Mouse (Mus musculus): ENCODE results near the gene Asb12. TPM values are rescaled to one million over a fixed set of nuclear protein-coding genes. Genes with fewer than 3 reads are reported as not detected.

Gene Asb12
- polyA plus RNA-seq, 1 experiment from 2014 or later, result not detected

- WGBS, result 15% methylated on average over 19 of the region's 19 CpGs
- Histone ChIP-seq H3K4me3 (ENCODE audit: low read depth, low read length) (peak within 1 kb of the TSS; percentile 54), H3K9ac (ENCODE audit: low read length) (peak within 1 kb of the TSS; percentile 61), H3K4me2 (ENCODE audit: low read depth) (peak within 1 kb of the TSS; percentile 48), H3K27ac (ENCODE audit: low read depth, low read length) (peak within 1 kb of the TSS; percentile 46), H3K27me3 (ENCODE audit: control insufficient read depth, insufficient read depth, low read length) (no peaks in the 10 kb centered on the region), H3K4me1 (ENCODE audit: control insufficient read depth, insufficient read depth, low read length) (no peaks in the 10 kb centered on the region), H3K9me3 (ENCODE audit: control insufficient read depth, low read length) (no peaks in the 10 kb centered on the region), H3K36me3 (ENCODE audit: control insufficient read depth, insufficient read depth, low read length) (no peaks in the 10 kb centered on the region)
- DNase-seq (ENCODE audit: low spot score) (peak; percentile 85), ATAC-seq (ENCODE audit: insufficient read depth, low FRiP score, low TSS enrichment) (peak; percentile 97)
These were observed 113.0 kb downstream of the Asb12 start, which contains the start of gene Amer1 for GRCm38 (mm10) chrX:95444776-95445111. Amer1 (minus strand) TSS chrX:95444872.

- H3K9me3 ChIP-seq (ENCODE audit: control insufficient read depth, low read length), result no peaks in the 10 kb centered on the region
- H3K27ac ChIP-seq (ENCODE audit: low read depth, low read length), result peak overlapping the region; percentile 46
- H3K27me3 ChIP-seq (ENCODE audit: control insufficient read depth, insufficient read depth, low read length), result no peaks in the 10 kb centered on the region
- ATAC-seq (ENCODE audit: insufficient read depth, low FRiP score, low TSS enrichment) (peak; percentile 79), DNase-seq (ENCODE audit: low spot score) (peak; percentile 59)
- peak overlapping the region; percentile 54 for H3K4me3 ChIP-seq (ENCODE audit: low read depth, low read length)
- peak overlapping the region; percentile 48 for H3K4me2 ChIP-seq (ENCODE audit: low read depth)
- H3K4me1 ChIP-seq (ENCODE audit: control insufficient read depth, insufficient read depth, low read length), result no peaks in the 10 kb centered on the region
- WGBS, result 26% methylated on average over 42 of the region's 42 CpGs
- no peaks in the 10 kb centered on the region for H3K36me3 ChIP-seq (ENCODE audit: control insufficient read depth, insufficient read depth, low read length)
- peak overlapping the region; percentile 61 for H3K9ac ChIP-seq (ENCODE audit: low read length)
These were observed 113.7 kb downstream of the Asb12 start for GRCm38 (mm10) chrX:95443898-95444775.

- Histone ChIP-seq H3K4me1 (ENCODE audit: control insufficient read depth, insufficient read depth, low read length) (no peaks in the 10 kb centered on the region), H3K9me3 (ENCODE audit: control insufficient read depth, low read length) (no peaks in the 10 kb centered on the region), H3K36me3 (ENCODE audit: control insufficient read depth, insufficient read depth, low read length) (no peaks in the 10 kb centered on the region), H3K27me3 (ENCODE audit: control insufficient read depth, insufficient read depth, low read length) (no peaks in the 10 kb centered on the region), H3K9ac (ENCODE audit: low read length) (peak overlapping the region; percentile 61), H3K4me2 (ENCODE audit: low read depth) (peak overlapping the region; percentile 48), H3K4me3 (ENCODE audit: low read depth, low read length) (peak overlapping the region; percentile 54), H3K27ac (ENCODE audit: low read depth, low read length) (no peak overlapping the region)
- DNase-seq (ENCODE audit: low spot score) (peak; percentile 26), ATAC-seq (ENCODE audit: insufficient read depth, low FRiP score, low TSS enrichment) (0 out of 2 replicates have a peak, but pooled peaks have one; percentile 2)
- 30% methylated on average over 12 of the region's 12 CpGs for WGBS
These were observed 114.4 kb downstream of the Asb12 start for GRCm38 (mm10) chrX:95443390-95443789.

- 57% methylated on average over 1 of the region's 1 CpGs for WGBS
- H3K4me2 ChIP-seq (ENCODE audit: low read depth), result no peak overlapping the region
- no peak for ATAC-seq (ENCODE audit: insufficient read depth, low FRiP score, low TSS enrichment)
These were observed 115.5 kb downstream of the Asb12 start for GRCm38 (mm10) chrX:95442261-95442660.

GRCm38 (mm10) chrX:95441290-95441689 is 116.5 kb downstream of the Asb12 start:
- Histone ChIP-seq H3K27me3 (ENCODE audit: control insufficient read depth, insufficient read depth, low read length) (no peaks in the 10 kb centered on the region), H3K4me2 (ENCODE audit: low read depth) (no peak overlapping the region), H3K4me3 (ENCODE audit: low read depth, low read length) (no peak overlapping the region), H3K27ac (ENCODE audit: low read depth, low read length) (no peak overlapping the region), H3K36me3 (ENCODE audit: control insufficient read depth, insufficient read depth, low read length) (no peaks in the 10 kb centered on the region), H3K9me3 (ENCODE audit: control insufficient read depth, low read length) (no peaks in the 10 kb centered on the region), H3K9ac (ENCODE audit: low read length) (no peak overlapping the region), H3K4me1 (ENCODE audit: control insufficient read depth, insufficient read depth, low read length) (no peaks in the 10 kb centered on the region)
- ATAC-seq (ENCODE audit: insufficient read depth, low FRiP score, low TSS enrichment) (no peak), DNase-seq (ENCODE audit: low spot score) (no peak)

More at GRCm38 (mm10) chrX:95442261-95442660, 115.5 kb downstream of the Asb12 start:
- H3K27me3 ChIP-seq (ENCODE audit: control insufficient read depth, insufficient read depth, low read length), result no peaks in the 10 kb centered on the region
- no peak overlapping the region for H3K4me3 ChIP-seq (ENCODE audit: low read depth, low read length)
- no peak for DNase-seq (ENCODE audit: low spot score)
- no peak overlapping the region for H3K27ac ChIP-seq (ENCODE audit: low read depth, low read length)
- no peaks in the 10 kb centered on the region for H3K4me1 ChIP-seq (ENCODE audit: control insufficient read depth, insufficient read depth, low read length)
- no peak overlapping the region for H3K9ac ChIP-seq (ENCODE audit: low read length)
- H3K36me3 ChIP-seq (ENCODE audit: control insufficient read depth, insufficient read depth, low read length), result no peaks in the 10 kb centered on the region
- H3K9me3 ChIP-seq (ENCODE audit: control insufficient read depth, low read length), result no peaks in the 10 kb centered on the region

- H3K36me3 ChIP-seq (ENCODE audit: control insufficient read depth, insufficient read depth, low read length), result no peaks in the 10 kb centered on the region
- H3K27me3 ChIP-seq (ENCODE audit: control insufficient read depth, insufficient read depth, low read length), result no peaks in the 10 kb centered on the region
- ATAC-seq (ENCODE audit: insufficient read depth, low FRiP score, low TSS enrichment) (no peak), DNase-seq (ENCODE audit: low spot score) (no peak)
- no peak overlapping the region for H3K27ac ChIP-seq (ENCODE audit: low read depth, low read length)
- H3K4me1 ChIP-seq (ENCODE audit: control insufficient read depth, insufficient read depth, low read length), result no peaks in the 10 kb centered on the region
- no peak overlapping the region for H3K4me3 ChIP-seq (ENCODE audit: low read depth, low read length)
- no peak overlapping the region for H3K9ac ChIP-seq (ENCODE audit: low read length)
- 84% methylated on average over 4 of the region's 4 CpGs for WGBS
- H3K9me3 ChIP-seq (ENCODE audit: control insufficient read depth, low read length), result no peaks in the 10 kb centered on the region
- H3K4me2 ChIP-seq (ENCODE audit: low read depth), result no peak overlapping the region
These were observed 119.3 kb downstream of the Asb12 start for GRCm38 (mm10) chrX:95438491-95438890.

- no peaks in the 10 kb centered on the region for H3K27me3 ChIP-seq (ENCODE audit: control insufficient read depth, insufficient read depth, low read length)
- ATAC-seq (ENCODE audit: insufficient read depth, low FRiP score, low TSS enrichment) (no peak), DNase-seq (ENCODE audit: low spot score) (no peak)
- H3K9me3 ChIP-seq (ENCODE audit: control insufficient read depth, low read length), result no peaks in the 10 kb centered on the region
- no peak overlapping the region for H3K4me2 ChIP-seq (ENCODE audit: low read depth)
- no peak overlapping the region for H3K27ac ChIP-seq (ENCODE audit: low read depth, low read length)
- WGBS, result 97% methylated on average over 1 of the region's 1 CpGs
- no peaks in the 10 kb centered on the region for H3K4me1 ChIP-seq (ENCODE audit: control insufficient read depth, insufficient read depth, low read length)
- H3K4me3 ChIP-seq (ENCODE audit: low read depth, low read length), result no peak overlapping the region
- no peak overlapping the region for H3K9ac ChIP-seq (ENCODE audit: low read length)
- no peaks in the 10 kb centered on the region for H3K36me3 ChIP-seq (ENCODE audit: control insufficient read depth, insufficient read depth, low read length)
These were observed 120.6 kb downstream of the Asb12 start for GRCm38 (mm10) chrX:95437236-95437635.
